Mouse (Mus musculus) midbrain, embryonic 15.5 days (tissue): ENCODE measurements around the gene Slc2a13. TPM values are rescaled to one million over a fixed set of nuclear protein-coding genes. Genes with fewer than 3 reads are reported as not detected.
A peak's percentile ranks its signal among the peaks of the same experiment; 100 is the strongest.

Experiments used
- ATAC-seq: fragments of 200-750 bp; cut with Nextera tagmentation; replicated peaks from 2 replicates; pipeline ENCODE4 v1.8.0; 2017; ENCODE audit warnings: moderate TSS enrichment
- H3K27ac ChIP-seq: fragments of 300-500 bp; sonication (generic); 2 replicates; pipeline ENCODE4 v1.5.1; 2015; ENCODE audit warnings: mild to moderate bottlenecking, inconsistent platforms
- H3K27me3 ChIP-seq: fragments of 300-500 bp; sonication (generic); replicated peaks from 2 replicates; pipeline ENCODE4 v1.6.1; 2015; ENCODE audit warnings: inconsistent platforms
- H3K36me3 ChIP-seq: fragments of 300-500 bp; sonication (generic); replicated peaks from 2 replicates; pipeline ENCODE4 v1.6.1; 2015; ENCODE audit warnings: inconsistent platforms
- H3K4me1 ChIP-seq: fragments of 300-500 bp; sonication (generic); 2 replicates; pipeline ENCODE4 v1.6.1; 2015; ENCODE audit warnings: inconsistent platforms
- H3K4me2 ChIP-seq: fragments of 300-500 bp; sonication (generic); 2 replicates; pipeline ENCODE4 v1.6.1; 2015; ENCODE audit warnings: inconsistent platforms, mild to moderate bottlenecking, moderate library complexity
- H3K4me3 ChIP-seq: fragments of 300-500 bp; sonication (generic); 2 replicates; pipeline ENCODE4 v1.5.1; 2015; ENCODE audit warnings: mild to moderate bottlenecking, inconsistent platforms
- H3K9ac ChIP-seq: fragments of 300-500 bp; sonication (generic); 2 replicates; pipeline ENCODE4 v1.6.1; 2015; ENCODE audit warnings: mild to moderate bottlenecking, inconsistent platforms
- H3K9me3 ChIP-seq: fragments of 300-500 bp; sonication (generic); 2 replicates; pipeline ENCODE4 v1.6.1; 2016; ENCODE audit warnings: inconsistent platforms
- WGBS: fragments of 180-500 bp; shearing (Covaris S2); methylation state at CpG from one replicate; pipeline ENCODE4 v1.1.7; 2015; ENCODE audit warnings: mixed read lengths; 5-methylcytosine and 5-hydroxymethylcytosine counted together
- polyA plus RNA-seq: library from polyadenylated mRNA; unstranded; fragments of >200 nt; fragmentation: Nextera tagmentation; extraction: Ambion mirVana; gene quantifications from 2 replicates; pipeline ENCODE4 v1.2.1, GENCODE M21; 2015

Gene Slc2a13
- polyA plus RNA-seq, 1 experiment from 2014 or later, result 3.7 TPM

- Histone ChIP-seq H3K4me3 (no peak overlapping the region), H3K4me1 (0 out of 2 replicates have a peak, but pooled peaks cover under 1% of the 10 kb centered on the region), H3K27me3 (no peaks in the 10 kb centered on the region), H3K27ac (no peak overlapping the region), H3K36me3 (no peaks in the 10 kb centered on the region), H3K4me2 (no peak overlapping the region), H3K9ac (no peak overlapping the region), H3K9me3 (no peaks in the 10 kb centered on the region)
- ATAC-seq, result no peak
- WGBS, result 92% methylated on average over 11 of the region's 11 CpGs
These were observed 7.9 kb downstream of the Slc2a13 start for GRCm38 (mm10) chr15:91565025-91565605.

- no peak overlapping the region for H3K4me2 ChIP-seq
- H3K9me3 ChIP-seq, result no peaks in the 10 kb centered on the region
- ATAC-seq, result no peak
- 76% methylated on average over 6 of the region's 6 CpGs for WGBS
- H3K27ac ChIP-seq, result no peak overlapping the region
- no peak overlapping the region for H3K4me3 ChIP-seq
- no peaks in the 10 kb centered on the region for H3K27me3 ChIP-seq
- no peaks in the 10 kb centered on the region for H3K36me3 ChIP-seq
- H3K9ac ChIP-seq, result no peak overlapping the region
- no peaks in the 10 kb centered on the region for H3K4me1 ChIP-seq
These were observed 11.3 kb downstream of the Slc2a13 start for GRCm38 (mm10) chr15:91561728-91562127.

- Histone ChIP-seq H3K4me1 (no peaks in the 10 kb centered on the region), H3K4me3 (no peak overlapping the region), H3K9ac (no peak overlapping the region), H3K9me3 (no peaks in the 10 kb centered on the region), H3K4me2 (no peak overlapping the region), H3K27ac (no peak overlapping the region), H3K27me3 (no peaks in the 10 kb centered on the region), H3K36me3 (no peaks in the 10 kb centered on the region)
- no peak for ATAC-seq
- 84% methylated on average over 6 of the region's 6 CpGs for WGBS
These were observed 17.7 kb downstream of the Slc2a13 start for GRCm38 (mm10) chr15:91555336-91555736.

- ATAC-seq, result no peak
- 64% methylated on average over 12 of the region's 12 CpGs for WGBS
- H3K9me3 ChIP-seq, result no peaks in the 10 kb centered on the region
These were observed 24.3 kb downstream of the Slc2a13 start for GRCm38 (mm10) chr15:91548586-91549268.

GRCm38 (mm10) chr15:91544586-91544985 lies 28.5 kb downstream of the Slc2a13 start:
- no peak overlapping the region for H3K27ac ChIP-seq
- no peak overlapping the region for H3K4me2 ChIP-seq
- H3K9ac ChIP-seq, result no peak overlapping the region
- H3K36me3 ChIP-seq, result no peaks in the 10 kb centered on the region
- ATAC-seq, result no peak
- H3K27me3 ChIP-seq, result no peaks in the 10 kb centered on the region
- H3K9me3 ChIP-seq, result no peaks in the 10 kb centered on the region
- WGBS, result 80% methylated on average over 4 of the region's 4 CpGs
- H3K4me1 ChIP-seq, result 0 out of 2 replicates have a peak, but pooled peaks cover 3% of the 10 kb centered on the region
- H3K4me3 ChIP-seq, result no peak overlapping the region

More at GRCm38 (mm10) chr15:91548586-91549268, 24.3 kb downstream of the Slc2a13 start:
- no peak overlapping the region for H3K4me2 ChIP-seq
- H3K27ac ChIP-seq, result no peak overlapping the region
- H3K4me3 ChIP-seq, result no peak overlapping the region
- no peak overlapping the region for H3K9ac ChIP-seq
- 0 out of 2 replicates have a peak, but pooled peaks cover 3% of the 10 kb centered on the region for H3K4me1 ChIP-seq
- H3K27me3 ChIP-seq, result no peaks in the 10 kb centered on the region
- H3K36me3 ChIP-seq, result no peaks in the 10 kb centered on the region

- Histone ChIP-seq H3K27me3 (no peaks in the 10 kb centered on the region), H3K4me2 (no peak overlapping the region), H3K9me3 (no peaks in the 10 kb centered on the region), H3K4me3 (no peak overlapping the region), H3K4me1 (no peaks in the 10 kb centered on the region), H3K9ac (no peak overlapping the region), H3K36me3 (no peaks in the 10 kb centered on the region), H3K27ac (no peak overlapping the region)
- no peak for ATAC-seq
These were observed 34.6 kb downstream of the Slc2a13 start for GRCm38 (mm10) chr15:91538439-91538838.

- H3K9ac ChIP-seq, result no peak overlapping the region
- 98% methylated on average over 2 of the region's 2 CpGs for WGBS
- no peak overlapping the region for H3K27ac ChIP-seq
- no peak overlapping the region for H3K4me3 ChIP-seq
- H3K36me3 ChIP-seq, result no peaks in the 10 kb centered on the region
- peaks cover 4% of the 10 kb centered on the region; the same call in 1 of the 2 replicates for H3K4me1 ChIP-seq
- ATAC-seq, result no peak
- no peaks in the 10 kb centered on the region for H3K9me3 ChIP-seq
- H3K4me2 ChIP-seq, result no peak overlapping the region
- no peaks in the 10 kb centered on the region for H3K27me3 ChIP-seq
These were observed 46.2 kb downstream of the Slc2a13 start for GRCm38 (mm10) chr15:91526876-91527275.

- ATAC-seq, result no peak
- Histone ChIP-seq H3K9ac (no peak overlapping the region), H3K4me2 (no peak overlapping the region), H3K4me3 (no peak overlapping the region), H3K9me3 (no peaks in the 10 kb centered on the region), H3K36me3 (no peaks in the 10 kb centered on the region), H3K27me3 (no peaks in the 10 kb centered on the region), H3K27ac (no peak overlapping the region), H3K4me1 (peaks cover 4% of the 10 kb centered on the region; the same call in 1 of the 2 replicates)
- 99% methylated on average over 3 of the region's 3 CpGs for WGBS
These were observed 46.9 kb downstream of the Slc2a13 start for GRCm38 (mm10) chr15:91526166-91526565.

GRCm38 (mm10) chr15:91524451-91524850 lies 48.6 kb downstream of the Slc2a13 start:
- Histone ChIP-seq H3K27me3 (no peaks in the 10 kb centered on the region), H3K4me2 (no peak overlapping the region), H3K27ac (no peak overlapping the region), H3K9ac (no peak overlapping the region), H3K4me1 (peaks cover 4% of the 10 kb centered on the region; the same call in 1 of the 2 replicates), H3K9me3 (no peaks in the 10 kb centered on the region), H3K4me3 (no peak overlapping the region), H3K36me3 (no peaks in the 10 kb centered on the region)
- WGBS, result 64% methylated on average over 10 of the region's 10 CpGs
- no peak for ATAC-seq

GRCm38 (mm10) chr15:91503291-91503690 lies 69.8 kb downstream of the Slc2a13 start:
- Histone ChIP-seq H3K27ac (no peak overlapping the region), H3K27me3 (no peaks in the 10 kb centered on the region), H3K4me1 (peaks cover 4% of the 10 kb centered on the region), H3K4me2 (no peak overlapping the region), H3K9me3 (no peaks in the 10 kb centered on the region), H3K9ac (no peak overlapping the region), H3K36me3 (no peaks in the 10 kb centered on the region), H3K4me3 (no peak overlapping the region)
- 47% methylated on average over 6 of the region's 6 CpGs for WGBS
- 0 out of 2 replicates have a peak, but pooled peaks have one; percentile 14 for ATAC-seq

GRCm38 (mm10) chr15:91502661-91503060 lies 70.4 kb downstream of the Slc2a13 start:
- Histone ChIP-seq H3K36me3 (no peaks in the 10 kb centered on the region), H3K4me2 (no peak overlapping the region), H3K27me3 (no peaks in the 10 kb centered on the region), H3K4me1 (peaks cover 4% of the 10 kb centered on the region), H3K27ac (no peak overlapping the region), H3K9ac (no peak overlapping the region), H3K9me3 (no peaks in the 10 kb centered on the region), H3K4me3 (no peak overlapping the region)
- WGBS, result 26% methylated on average over 1 of the region's 1 CpGs
- ATAC-seq, result no peak

GRCm38 (mm10) chr15:91502235-91502634 lies 70.8 kb downstream of the Slc2a13 start:
- no peak for ATAC-seq
- Histone ChIP-seq H3K36me3 (no peaks in the 10 kb centered on the region), H3K4me2 (no peak overlapping the region), H3K27ac (no peak overlapping the region), H3K9me3 (no peaks in the 10 kb centered on the region), H3K9ac (no peak overlapping the region), H3K4me1 (peaks cover 4% of the 10 kb centered on the region), H3K4me3 (no peak overlapping the region), H3K27me3 (no peaks in the 10 kb centered on the region)
- WGBS, result 86% methylated on average over 9 of the region's 9 CpGs

GRCm38 (mm10) chr15:91495014-91495413 lies 78.0 kb downstream of the Slc2a13 start:
- Histone ChIP-seq H3K36me3 (no peaks in the 10 kb centered on the region), H3K4me3 (no peak overlapping the region), H3K9ac (no peak overlapping the region), H3K4me1 (no peaks in the 10 kb centered on the region), H3K27me3 (no peaks in the 10 kb centered on the region), H3K27ac (no peak overlapping the region), H3K4me2 (no peak overlapping the region), H3K9me3 (no peaks in the 10 kb centered on the region)
- no peak for ATAC-seq
- 94% methylated on average over 4 of the region's 4 CpGs for WGBS
